Mouse (Mus musculus) right cerebral cortex, postnatal 14 days (tissue): ENCODE measurements around the gene Zfp963.
"Not testable (repeated sequence)": the region's sequence is repeated elsewhere in the genome, so short reads cannot be mapped to it uniquely, and the experiment has no call there.

Experiments used
- DNase-seq: peaks from one replicate; pipeline ENCODE4 v3.0.0; 2022

Gene Zfp963

DNA sequence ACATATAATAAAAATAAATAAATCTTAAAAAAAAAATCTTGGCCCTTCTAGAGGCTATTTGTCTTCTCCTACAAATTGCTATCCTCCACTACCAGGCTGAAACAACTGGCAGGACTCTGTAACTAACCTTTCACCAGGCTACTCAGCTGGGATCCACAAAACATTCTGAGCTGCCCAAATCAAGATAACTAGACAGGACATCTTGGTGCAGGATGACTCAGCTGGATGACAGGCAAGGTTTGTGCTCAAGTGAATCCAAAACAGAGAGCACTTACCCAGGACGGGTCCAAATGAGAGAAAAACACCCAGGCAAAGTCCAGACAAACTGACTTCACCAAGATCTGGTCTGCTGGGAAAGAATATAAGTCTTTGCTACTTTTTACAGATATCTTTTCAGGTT, 14.3 kb downstream of the Zfp963 start:
- no peak for DNase-seq

GRCm38 (mm10) chr8:69717232-69717580, 32.6 kb downstream of the Zfp963 start:
- DNase-seq: no peak

DNA sequence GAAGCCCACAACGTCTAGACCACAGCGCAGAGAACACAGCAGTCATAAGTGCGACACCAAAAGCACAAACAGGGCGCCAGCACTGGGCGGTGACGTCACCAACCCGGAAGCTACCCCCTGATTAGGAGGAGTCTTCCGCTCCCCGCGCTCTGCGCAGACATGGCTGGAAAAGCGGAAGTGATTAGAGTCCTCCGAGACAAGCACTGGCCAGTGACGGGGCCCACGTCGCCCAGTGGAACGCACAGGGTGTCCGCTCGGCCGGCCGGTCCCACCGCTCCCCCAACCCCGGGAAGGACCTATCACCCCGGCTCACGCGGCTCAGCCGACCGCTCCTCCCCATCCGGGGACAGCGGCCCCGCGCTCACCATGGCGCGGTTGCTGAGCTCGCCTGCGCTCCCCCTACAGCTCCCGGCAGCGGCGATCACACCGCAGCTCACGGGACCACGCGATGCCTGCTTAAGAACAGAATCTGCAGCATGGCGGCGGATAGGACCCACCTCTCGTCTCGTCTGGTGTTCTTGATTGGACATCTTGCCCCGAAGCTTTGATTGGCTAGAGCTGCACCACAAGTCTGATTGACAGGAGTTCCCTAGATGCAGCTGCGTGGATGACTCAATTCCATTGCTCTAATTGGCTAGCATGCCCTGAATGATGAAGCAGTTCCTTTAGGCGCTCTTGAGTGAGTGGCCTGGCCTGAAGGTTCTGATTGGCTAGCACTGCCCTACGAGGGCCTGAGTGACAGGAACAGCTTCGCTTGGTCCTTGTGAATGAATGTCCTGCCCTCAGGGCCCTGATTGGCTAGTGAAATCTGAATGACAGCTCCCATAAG, 33.2 kb downstream of the Zfp963 start:
- peak; percentile 96 for DNase-seq

DNA sequence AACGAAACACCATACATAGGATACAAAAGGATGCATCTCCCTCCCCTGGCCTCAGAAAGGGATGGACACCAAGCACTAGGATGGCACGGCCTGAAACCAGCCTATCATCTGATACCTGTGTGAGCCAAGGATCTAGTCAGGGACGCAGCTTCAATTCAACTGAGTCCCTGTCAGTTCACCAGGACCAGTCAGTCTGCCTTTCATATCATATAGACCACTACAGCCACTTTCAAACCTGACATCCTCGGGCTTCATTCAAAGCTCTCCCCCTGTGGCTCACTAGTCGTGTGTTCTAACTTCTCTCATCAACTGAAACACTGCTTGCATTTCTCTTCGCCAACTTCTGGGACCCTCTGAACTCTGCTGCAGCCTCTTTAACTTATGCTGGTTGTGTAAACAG, 34.4 kb downstream of the Zfp963 start:
- DNase-seq: no peak

DNA sequence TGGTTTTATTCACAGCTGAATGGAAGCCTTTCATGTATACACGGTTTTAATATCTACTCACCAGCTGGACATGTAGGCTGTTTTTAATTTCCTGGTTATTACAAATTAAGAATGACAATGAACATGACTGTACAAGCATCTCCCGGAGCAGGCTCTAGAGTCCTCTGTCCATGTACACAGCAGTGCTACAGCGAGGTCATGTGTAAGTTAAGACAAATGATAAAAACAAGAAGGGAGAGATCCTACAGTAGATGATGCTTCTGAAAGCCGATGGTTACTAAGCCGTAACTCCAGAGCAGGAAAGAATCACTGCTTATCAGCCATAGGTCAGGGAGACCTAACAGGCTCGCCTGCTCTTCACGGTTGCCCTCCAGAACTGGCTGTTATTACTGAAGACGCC, 36.3 kb downstream of the Zfp963 start:
- DNase-seq: no peak

GRCm38 (mm10) chr8:69710624-69711023, 39.1 kb downstream of the Zfp963 start, which contains the start of gene Zfp869:
TSS of gene Zfp869 (minus strand) at chr8:69710724.
- DNase-seq: not testable (repeated sequence)

DNA sequence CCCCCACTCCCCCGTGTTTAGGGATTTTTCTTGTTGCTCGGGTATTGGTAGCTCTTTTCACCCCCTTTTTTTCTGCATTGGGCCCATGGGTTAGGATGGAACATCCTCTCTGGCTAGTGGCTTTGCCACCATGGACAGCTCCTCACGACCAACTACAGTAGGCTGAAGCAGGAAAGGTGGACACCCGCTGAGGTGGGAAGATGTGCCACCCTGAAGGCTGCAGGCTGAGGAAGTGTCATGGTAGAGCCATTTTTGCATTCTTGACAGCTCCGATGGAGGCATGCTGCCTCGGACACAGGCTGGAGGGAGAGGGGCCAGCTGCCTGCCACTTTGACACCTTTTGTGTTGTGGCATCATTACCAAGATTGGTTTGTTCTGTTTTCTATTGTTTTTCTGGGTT, 48.0 kb downstream of the Zfp963 start:
- no peak for DNase-seq
